Mouse (Mus musculus) left cerebral cortex, postnatal 25 days (tissue): ENCODE data around the gene Tnnt3. TPM values are rescaled to one million over a fixed set of nuclear protein-coding genes. Genes with fewer than 3 reads are reported as not detected.

ENCODE experiments used
- DNase-seq, 2 experiments: peaks; one replicate each; pipeline ENCODE4 v3.0.0; 2022; ENCODE audit warnings: low spot score in 2 of 2, mixed read lengths in 1 of 2
- intact Hi-C: fragments of 180-260 bp; cut with DNase I; formaldehyde crosslinking; loops from one replicate; pipeline ENCODE4 v1.15.1; 2025
- total RNA-seq, 2 experiments: library from RNA; stranded (reverse); gene quantifications; 2 replicates each; pipeline ENCODE4 v1.2.3; 2021

The Tnnt3 gene
- total RNA-seq, 2 experiments from 2014 or later: not detected

DNA sequence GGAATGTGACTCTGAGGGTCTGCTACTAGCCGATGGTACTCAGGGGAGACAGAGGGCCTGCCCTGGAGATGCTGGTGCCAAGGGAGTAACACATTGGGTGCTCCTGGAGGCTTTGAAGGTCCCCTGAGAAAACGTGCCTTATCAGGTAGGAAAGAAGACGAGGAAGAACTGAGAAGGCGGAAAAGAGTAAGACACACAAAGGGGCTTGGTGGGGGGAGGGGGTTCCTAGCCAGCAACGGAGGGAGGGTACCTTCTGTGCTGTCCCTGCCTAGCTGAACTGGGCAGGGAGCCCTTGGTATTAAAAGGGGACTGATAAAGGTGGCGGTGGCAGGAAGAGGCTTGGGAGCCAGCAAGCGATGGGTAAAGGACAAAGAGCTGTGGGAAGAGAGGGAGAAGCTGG lies 23.0 kb upstream of the Tnnt3 start:
- no peak for DNase-seq

DNA sequence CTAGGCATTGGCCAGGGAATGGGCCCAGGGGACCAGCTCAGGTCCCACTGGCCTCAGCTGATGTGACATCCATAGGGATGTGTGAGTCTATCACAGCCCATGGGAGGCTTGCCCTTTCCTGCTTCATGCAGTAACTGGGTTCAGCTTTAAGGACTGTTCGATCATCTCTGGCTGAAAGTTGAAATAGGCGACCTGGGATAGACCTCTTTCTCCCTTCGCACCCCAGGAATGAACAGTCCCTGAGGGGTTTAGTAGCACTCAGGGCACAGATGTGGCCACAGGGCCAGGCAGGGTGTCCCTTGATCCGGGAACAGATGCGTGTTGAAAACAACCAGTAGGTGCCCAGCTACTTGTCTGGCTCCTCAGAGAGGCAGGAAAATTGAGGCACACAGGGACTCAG lies 22.4 kb upstream of the Tnnt3 start:
- intact Hi-C loops: no loop called here
- no peak for DNase-seq

More for the DNA sequence above, 23.0 kb upstream of the Tnnt3 start:
- intact Hi-C loops: no loop called here

DNA sequence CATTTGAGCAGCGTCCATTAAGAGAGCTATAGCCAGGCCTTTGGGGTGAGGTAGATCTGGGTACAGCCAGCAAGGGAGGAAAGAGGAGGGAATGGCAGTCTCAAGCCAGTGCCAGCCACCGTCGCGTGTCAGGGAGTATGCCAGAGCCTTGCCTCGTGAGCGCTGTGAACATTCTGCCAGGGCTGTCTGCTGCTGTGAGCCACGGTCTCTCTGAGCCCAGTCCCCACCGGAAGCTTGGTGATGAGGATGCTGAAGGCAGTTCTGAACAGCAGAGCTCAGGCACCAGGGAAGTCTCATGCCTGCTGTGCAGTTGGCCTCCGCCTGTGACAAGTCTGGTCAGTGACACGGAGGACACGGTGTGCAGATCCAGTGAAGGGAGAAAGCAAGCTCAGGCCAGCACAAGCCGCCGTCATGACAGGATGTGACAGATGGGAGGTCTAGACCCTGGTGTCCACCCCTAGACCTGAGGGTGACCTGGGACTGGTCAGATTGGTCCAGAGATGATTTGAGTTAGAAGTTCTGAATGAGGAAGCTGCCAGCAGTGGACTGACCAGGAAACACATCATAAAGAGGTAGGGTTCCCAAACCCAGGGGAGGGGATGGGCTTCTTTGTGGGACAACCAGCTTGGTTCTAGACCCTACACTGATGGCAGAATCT lies 21.7 kb upstream of the Tnnt3 start:
- intact Hi-C loops: no loop called here
- no peak for DNase-seq

DNA sequence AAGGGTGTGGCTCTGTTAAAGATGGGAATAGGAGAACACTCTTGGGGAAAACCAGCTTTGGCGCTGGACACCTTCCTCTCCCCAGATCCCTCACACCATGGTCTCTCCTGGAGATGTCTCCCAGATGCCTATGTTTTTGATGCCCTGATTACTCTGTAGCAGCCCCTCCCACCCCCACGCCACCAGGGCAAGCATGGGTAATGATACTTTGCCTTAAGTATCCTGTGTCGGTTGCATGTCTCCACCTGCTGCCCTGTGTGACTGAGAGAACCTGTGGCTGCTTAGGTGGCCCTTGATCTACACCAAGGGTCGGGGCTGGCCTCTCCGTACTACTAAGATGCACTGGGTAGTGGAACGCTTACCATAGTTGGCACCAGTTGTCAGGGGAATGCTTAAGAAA lies 20.6 kb upstream of the Tnnt3 start:
- intact Hi-C loops: no loop called here
- no peak for DNase-seq

DNA sequence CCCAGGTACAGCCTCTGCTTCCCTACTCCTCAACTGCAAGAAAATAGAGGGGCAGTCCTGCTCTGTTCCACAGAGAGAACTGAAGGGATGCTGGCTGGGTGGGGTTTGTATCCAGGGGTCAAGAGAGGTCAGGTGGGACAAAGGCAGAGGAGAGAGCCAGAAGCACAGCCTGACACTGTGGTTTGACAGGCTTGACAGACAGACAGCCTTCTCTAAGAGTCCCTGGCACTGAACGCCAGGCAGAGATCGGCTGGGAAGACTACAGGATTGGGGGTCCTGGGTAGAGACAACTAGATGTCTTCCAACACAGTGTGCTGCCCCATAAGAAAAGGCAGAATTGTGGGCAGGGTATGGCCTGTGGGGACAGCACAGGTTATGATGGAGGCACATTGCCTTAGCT lies 20.1 kb upstream of the Tnnt3 start:
- intact Hi-C loops: no loop called here
- DNase-seq: no peak

DNA sequence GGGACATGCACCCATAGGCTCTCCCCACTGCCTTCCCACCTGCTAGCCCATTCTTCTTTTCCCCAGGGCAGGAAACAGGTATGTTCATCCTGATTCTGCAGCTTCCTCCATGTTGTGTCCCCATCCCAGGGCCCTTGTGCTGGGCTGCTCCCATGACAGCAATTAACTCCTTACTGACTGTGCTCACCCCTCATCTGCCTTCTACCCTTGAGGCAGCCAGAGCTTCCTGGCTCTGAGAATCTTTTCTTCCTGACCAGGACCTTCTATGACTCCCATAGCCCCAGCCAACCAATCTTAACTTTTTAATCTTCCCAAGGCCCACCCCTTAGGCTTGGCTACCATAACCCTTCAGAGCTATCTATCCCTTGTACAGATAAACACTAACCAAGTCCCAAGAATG lies 19.3 kb upstream of the Tnnt3 start:
- intact Hi-C loops: no loop called here
- DNase-seq: no peak

DNA sequence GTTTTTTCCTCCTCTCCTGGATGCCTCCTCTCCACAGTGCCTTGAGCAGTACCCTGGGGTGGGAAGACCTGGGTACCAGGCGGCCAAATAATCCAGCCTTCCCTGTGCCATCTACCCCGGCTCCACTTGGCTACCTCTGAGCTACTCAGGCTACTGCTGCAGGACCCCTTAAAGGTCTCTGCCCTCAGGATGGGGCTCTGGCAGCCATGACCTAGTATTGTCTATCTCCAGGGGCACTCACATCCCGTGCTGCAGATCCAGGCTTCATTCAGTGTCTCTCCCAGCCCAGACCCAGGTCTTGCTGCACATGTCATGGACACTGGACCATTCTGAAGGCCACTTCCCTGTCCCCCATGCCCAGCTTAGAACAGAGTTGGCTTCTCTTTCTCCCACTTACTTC lies 18.8 kb upstream of the Tnnt3 start:
- DNase-seq: no peak
- intact Hi-C loops: no loop called here

DNA sequence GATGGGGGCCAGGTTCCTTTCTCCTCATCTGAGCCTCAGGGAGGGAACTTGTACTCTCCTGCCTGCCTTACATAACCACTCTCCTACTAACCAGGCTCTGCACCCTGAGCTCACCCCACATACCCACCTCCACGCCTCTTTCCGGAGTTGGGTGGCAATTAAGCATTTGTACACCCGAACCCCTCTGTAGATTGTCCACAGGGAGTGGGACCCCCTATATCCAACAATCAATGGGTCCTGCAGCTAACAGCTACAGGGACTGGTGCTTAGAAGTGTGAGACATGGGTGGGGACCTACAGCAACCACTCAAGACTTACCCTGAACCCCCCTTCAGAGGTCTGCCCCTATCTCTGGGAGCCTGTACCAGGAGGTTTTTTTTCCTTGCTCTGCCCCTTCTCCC lies 18.0 kb upstream of the Tnnt3 start:
- intact Hi-C loops: no loop called here
- no peak for DNase-seq

- no peak for DNase-seq
- intact Hi-C loops: no loop called here
Measured at GRCm38 (mm10) chr7:142481186-142481567, 17.5 kb upstream of the Tnnt3 start.

GRCm38 (mm10) chr7:142481568-142482255 lies 16.9 kb upstream of the Tnnt3 start:
- no peak for DNase-seq
- intact Hi-C loops: no loop called here

- no peak for DNase-seq
- intact Hi-C loops: no loop called here
Measured at GRCm38 (mm10) chr7:142482256-142482609, 16.4 kb upstream of the Tnnt3 start.

DNA sequence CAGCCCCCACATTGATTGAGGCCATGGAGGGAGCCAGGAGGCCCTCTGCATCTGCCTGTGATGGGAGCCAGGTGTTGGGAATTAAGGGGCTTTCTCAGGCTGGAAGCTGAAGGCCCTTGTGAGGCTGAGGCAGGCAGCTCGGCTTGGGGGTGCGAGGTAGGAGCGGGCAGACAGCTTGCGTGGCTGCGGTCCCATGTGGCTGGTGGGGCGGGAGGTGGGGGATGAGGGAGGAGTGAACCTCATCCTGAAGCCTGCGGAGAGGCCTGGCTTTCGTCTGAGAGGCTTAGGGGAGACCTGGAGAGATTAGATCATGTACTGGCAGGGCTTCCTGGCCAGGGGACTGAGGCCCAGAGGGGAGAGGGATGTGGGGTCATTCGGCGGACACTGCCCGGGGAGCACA lies 15.5 kb upstream of the Tnnt3 start:
- intact Hi-C loops: no loop called here
- DNase-seq: no peak

GRCm38 (mm10) chr7:142484780-142485179 lies 13.9 kb upstream of the Tnnt3 start:
- no peak for DNase-seq
- intact Hi-C loops: loop anchor here (2.0 kb wide), 1 partner anchor 190 kb away; no protein-coding TSS in a partner anchor

- DNase-seq: no peak
- intact Hi-C loops: loop anchor here (2.0 kb wide), 1 partner anchor 94 kb away; no protein-coding TSS in a partner anchor
Measured at GRCm38 (mm10) chr7:142486751-142487162, 11.9 kb upstream of the Tnnt3 start.

DNA sequence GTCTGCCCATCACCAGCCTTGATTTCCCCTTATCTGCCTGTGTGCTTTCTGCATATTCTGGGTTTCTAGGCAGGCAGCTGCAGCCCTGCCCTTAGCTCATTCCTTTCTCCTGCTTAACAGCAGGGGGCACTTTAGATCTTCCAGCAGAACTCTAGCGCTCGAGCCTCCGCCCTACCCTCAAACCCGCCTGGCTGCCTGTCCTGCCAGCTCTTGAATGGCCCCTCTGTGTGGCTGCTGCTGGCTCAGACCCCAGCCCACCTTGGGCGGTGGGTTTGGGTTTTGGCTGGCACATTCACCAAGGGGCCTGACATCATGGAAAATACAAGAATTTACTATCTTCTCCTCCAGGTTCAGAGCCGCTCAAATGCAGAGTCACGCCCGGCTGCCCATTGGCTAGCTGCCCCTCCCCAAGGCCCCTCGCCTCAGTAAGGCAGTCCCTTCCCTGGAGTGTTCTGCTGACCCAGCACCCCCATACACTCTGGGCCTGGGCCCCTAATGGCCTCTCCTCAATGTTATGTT lies 11.2 kb upstream of the Tnnt3 start:
- DNase-seq: peak; percentile 32 to 43
- intact Hi-C loops: loop anchor here (2.0 kb wide), 1 partner anchor 93 kb away; no protein-coding TSS in a partner anchor

GRCm38 (mm10) chr7:142488053-142488452 lies 10.6 kb upstream of the Tnnt3 start:
- intact Hi-C loops: no loop called here
- no peak for DNase-seq

GRCm38 (mm10) chr7:142493535-142493934 lies 5.1 kb upstream of the Tnnt3 start:
- intact Hi-C loops: no loop called here
- no peak for DNase-seq

GRCm38 (mm10) chr7:142496158-142496557 lies 2.5 kb upstream of the Tnnt3 start:
- intact Hi-C loops: loop anchor here (2.0 to 5.0 kb wide), 3 partner anchors 55 to 179 kb away; partner anchors contain the start of gene Tnni2
- no peak for DNase-seq

DNA sequence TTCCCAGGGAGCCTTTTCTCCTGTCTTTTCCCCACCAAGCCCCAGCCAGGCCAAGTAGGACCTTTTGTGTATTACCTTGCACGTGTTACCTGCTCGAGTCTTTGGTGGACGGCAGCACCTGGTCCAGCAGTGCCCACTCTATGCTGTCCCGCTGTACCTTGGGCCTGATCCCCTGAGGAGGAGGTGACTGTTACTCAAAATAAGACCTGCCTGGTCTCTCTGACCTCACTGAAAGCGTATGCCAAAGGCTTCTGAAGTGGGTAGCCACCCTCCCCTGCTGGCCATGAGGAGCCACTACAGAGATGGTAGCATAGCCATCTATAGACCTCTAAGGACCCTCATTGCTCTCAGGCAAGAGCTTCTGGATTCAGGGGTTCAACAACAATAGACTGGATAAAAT lies 1.8 kb upstream of the Tnnt3 start:
- intact Hi-C loops: loop anchor here (2.0 to 5.0 kb wide), 3 partner anchors 56 to 179 kb away; partner anchors contain the start of gene Tnni2
- no peak for DNase-seq

- peak in 1 of 2 experiments; percentile 10 for DNase-seq
- intact Hi-C loops: loop anchor here (2.0 to 5.0 kb wide), 3 partner anchors 57 to 180 kb away; partner anchors contain the start of gene Tnni2
Measured at GRCm38 (mm10) chr7:142497775-142498174, 861 bp upstream of the Tnnt3 start.
